Mouse (Mus musculus) heart, adult 2 months (tissue): ENCODE results near the gene Slc35e2.

ENCODE experiments used
- CTCF ChIP-seq: fragments of 200-600 bp; IDR thresholded peaks from 2 replicates; pipeline ENCODE4 v1.8.1; 2022; ENCODE audit warnings: antibody characterized with exemption, mild to moderate bottlenecking, moderate library complexity
- POLR2A ChIP-seq: fragments of 200-500 bp; IDR thresholded peaks from 2 replicates; pipeline ENCODE4 v1.6.1; 2011; ENCODE audit warnings: mild to moderate bottlenecking, low read depth, low read length, control low read depth; ENCODE audit not compliant: insufficient read depth

DNA sequence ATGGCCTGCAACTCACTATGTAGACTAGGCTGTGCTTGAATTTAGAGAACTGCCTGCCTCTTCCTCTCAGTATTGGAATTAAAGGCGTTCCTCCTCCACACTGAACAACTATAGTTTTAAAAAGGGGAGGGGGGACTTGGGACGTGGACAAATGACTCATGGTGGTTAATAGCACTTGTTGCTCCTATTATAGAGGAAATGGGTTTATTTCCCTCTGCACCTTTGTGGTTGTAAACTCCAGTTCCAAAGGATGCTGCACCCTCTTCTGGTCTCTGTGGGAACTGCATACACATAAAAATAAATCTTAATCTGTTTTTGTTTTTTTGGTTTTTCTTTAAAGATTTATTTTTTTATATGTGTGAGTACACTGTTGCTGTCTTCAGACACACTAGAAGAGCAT lies 33.0 kb upstream of the Slc35e2 start:
- TF ChIP-seq CTCF, result peak; percentile 90
- no peak for TF ChIP-seq POLR2A
